Mouse (Mus musculus) bone marrow macrophage, adult 2 months (primary cell): ENCODE data around the gene Upk3b.

Experiments used
- CTCF ChIP-seq: IDR thresholded peaks from 2 replicates; pipeline ENCODE4 v1.5.1; 2012; ENCODE audit warnings: low read depth, mild to moderate bottlenecking, low read length, moderate library complexity
- POLR2A ChIP-seq: IDR thresholded peaks from 2 replicates; pipeline ENCODE4 v1.6.1; 2012; ENCODE audit warnings: mild to moderate bottlenecking, low read depth, low read length, borderline replicate concordance

DNA sequence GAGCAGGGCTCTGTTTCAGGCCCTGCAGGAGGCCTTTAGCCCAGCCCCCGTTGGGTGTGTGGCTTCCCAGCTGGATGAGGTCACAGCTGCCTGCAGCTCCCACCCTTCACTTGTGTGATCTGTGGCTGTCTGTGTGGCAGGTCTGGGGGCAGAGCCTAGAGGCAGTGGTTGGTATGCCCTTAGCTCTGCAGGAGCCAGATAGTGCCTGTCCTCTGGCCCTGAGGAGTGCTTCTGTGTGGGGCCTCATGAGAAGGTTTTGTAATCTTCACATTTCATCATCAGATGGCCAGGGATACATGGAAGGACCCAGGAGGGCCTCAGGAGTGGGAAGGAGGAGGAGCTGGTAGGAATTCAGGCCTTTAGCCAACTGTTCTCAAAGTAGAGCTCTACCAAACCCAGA is 18.4 kb upstream of the Upk3b start:
- TF ChIP-seq CTCF (no peak), POLR2A (no peak)
